25 mouse cellular contexts compared by ENCODE assay signal in the genomic region with DNA sequence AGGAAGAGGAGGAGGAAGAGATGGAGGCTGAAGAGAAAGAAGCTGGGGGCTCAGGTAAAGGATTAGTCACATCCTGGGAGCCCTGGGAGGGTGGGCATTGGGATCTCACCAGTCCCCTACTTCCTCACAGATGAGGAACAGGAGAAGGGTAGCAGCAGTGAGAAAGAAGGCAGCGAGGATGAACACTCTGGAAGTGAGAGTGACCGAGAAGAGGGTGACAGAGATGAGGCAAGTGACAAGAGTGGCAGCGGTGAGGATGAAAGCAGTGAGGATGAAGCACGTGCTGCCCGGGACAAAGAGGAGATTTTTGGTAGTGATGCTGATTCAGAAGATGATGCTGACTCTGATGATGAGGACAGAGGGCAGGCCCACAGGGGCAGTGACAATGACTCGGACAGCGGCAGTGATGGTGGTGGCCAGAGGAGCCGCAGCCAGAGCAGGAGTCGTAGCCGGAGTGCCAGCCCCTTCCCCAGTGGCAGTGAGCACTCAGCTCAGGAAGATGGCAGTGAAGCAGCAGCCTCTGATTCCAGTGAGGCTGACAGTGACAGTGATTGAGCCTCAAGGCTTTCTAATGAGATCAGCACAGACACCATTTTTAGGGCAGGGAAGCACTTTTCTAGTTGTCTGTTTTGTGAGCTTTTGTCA.
"Had no signal": no experiment of that assay in that cellular context is flagged by ENCODE, and none has a peak within 500 bp of the region (broad histone marks: within the 10 kb centered on the region; RNA-seq: fewer than 3 reads in every experiment).

No protein-coding gene starts in this region.

- H3K27ac ChIP-seq: left cerebral cortex, adult 2 months; limb, embryonic 10.5 days; limb, embryonic 12.5 days; limb, embryonic 13.5 days; limb, embryonic 15.5 days; liver, embryonic 12.5 days; liver, embryonic 13.5 days; liver, embryonic 14.5 days; liver, embryonic 15.5 days; lung, embryonic 15.5 days; macrophage; midbrain, embryonic 10.5 days; midbrain, embryonic 12.5 days; midbrain, embryonic 13.5 days; midbrain, embryonic 15.5 days had no signal

- H3K9ac ChIP-seq: limb, embryonic 12.5 days; limb, embryonic 13.5 days; limb, embryonic 15.5 days; liver, embryonic 12.5 days; liver, embryonic 13.5 days; liver, embryonic 14.5 days; liver, embryonic 15.5 days; liver, postnatal 0 days; lung, embryonic 14.5 days; lung, embryonic 15.5 days; midbrain, embryonic 12.5 days; midbrain, embryonic 13.5 days; midbrain, embryonic 15.5 days had no signal

- H3K27me3 ChIP-seq: limb, embryonic 12.5 days; limb, embryonic 13.5 days; limb, embryonic 15.5 days; liver, embryonic 12.5 days; liver, embryonic 13.5 days; liver, embryonic 15.5 days; lung, embryonic 15.5 days; megakaryocyte, embryonic 14.5 days; midbrain, embryonic 12.5 days; midbrain, embryonic 13.5 days; midbrain, embryonic 15.5 days had no signal

- DNase-seq: left cerebral cortex, postnatal 4 days; liver; liver, embryonic 13.5 days; liver, postnatal 0 days; lung, adult 18-20 months; lung, adult 2 months; lung, postnatal 14 days had no signal

- H3K9me3 ChIP-seq: limb, embryonic 10.5 days; limb, embryonic 12.5 days; limb, embryonic 13.5 days; limb, embryonic 15.5 days; liver, embryonic 12.5 days; liver, embryonic 13.5 days; liver, embryonic 15.5 days; lung, embryonic 15.5 days; megakaryocyte, embryonic 14.5 days; midbrain, embryonic 10.5 days; midbrain, embryonic 12.5 days; midbrain, embryonic 13.5 days; midbrain, embryonic 15.5 days had no signal

- H3K4me3 ChIP-seq: left cerebral cortex, adult 2 months; limb, embryonic 10.5 days; limb, embryonic 12.5 days; limb, embryonic 13.5 days; limb, embryonic 15.5 days; liver, embryonic 12.5 days; liver, embryonic 13.5 days; liver, embryonic 15.5 days; lung, embryonic 15.5 days; megakaryocyte, embryonic 14.5 days; midbrain, embryonic 10.5 days; midbrain, embryonic 12.5 days; midbrain, embryonic 13.5 days; midbrain, embryonic 15.5 days had no signal

- H3K4me2 ChIP-seq: limb, embryonic 12.5 days; limb, embryonic 13.5 days; limb, embryonic 15.5 days; liver, embryonic 11.5 days; liver, embryonic 12.5 days; liver, embryonic 13.5 days; liver, embryonic 15.5 days; lung, embryonic 14.5 days; lung, embryonic 15.5 days; midbrain, embryonic 11.5 days; midbrain, embryonic 12.5 days; midbrain, embryonic 13.5 days; midbrain, embryonic 15.5 days had no signal
